Mouse (Mus musculus): ENCODE results near the gene Mcm3ap. TPM values are rescaled to one million over a fixed set of nuclear protein-coding genes. Genes with fewer than 3 reads are reported as not detected.

The Mcm3ap gene
- polyA plus RNA-seq (2012; rRNA removed): 53.7 and 84.3 TPM in 2 replicates

DNA sequence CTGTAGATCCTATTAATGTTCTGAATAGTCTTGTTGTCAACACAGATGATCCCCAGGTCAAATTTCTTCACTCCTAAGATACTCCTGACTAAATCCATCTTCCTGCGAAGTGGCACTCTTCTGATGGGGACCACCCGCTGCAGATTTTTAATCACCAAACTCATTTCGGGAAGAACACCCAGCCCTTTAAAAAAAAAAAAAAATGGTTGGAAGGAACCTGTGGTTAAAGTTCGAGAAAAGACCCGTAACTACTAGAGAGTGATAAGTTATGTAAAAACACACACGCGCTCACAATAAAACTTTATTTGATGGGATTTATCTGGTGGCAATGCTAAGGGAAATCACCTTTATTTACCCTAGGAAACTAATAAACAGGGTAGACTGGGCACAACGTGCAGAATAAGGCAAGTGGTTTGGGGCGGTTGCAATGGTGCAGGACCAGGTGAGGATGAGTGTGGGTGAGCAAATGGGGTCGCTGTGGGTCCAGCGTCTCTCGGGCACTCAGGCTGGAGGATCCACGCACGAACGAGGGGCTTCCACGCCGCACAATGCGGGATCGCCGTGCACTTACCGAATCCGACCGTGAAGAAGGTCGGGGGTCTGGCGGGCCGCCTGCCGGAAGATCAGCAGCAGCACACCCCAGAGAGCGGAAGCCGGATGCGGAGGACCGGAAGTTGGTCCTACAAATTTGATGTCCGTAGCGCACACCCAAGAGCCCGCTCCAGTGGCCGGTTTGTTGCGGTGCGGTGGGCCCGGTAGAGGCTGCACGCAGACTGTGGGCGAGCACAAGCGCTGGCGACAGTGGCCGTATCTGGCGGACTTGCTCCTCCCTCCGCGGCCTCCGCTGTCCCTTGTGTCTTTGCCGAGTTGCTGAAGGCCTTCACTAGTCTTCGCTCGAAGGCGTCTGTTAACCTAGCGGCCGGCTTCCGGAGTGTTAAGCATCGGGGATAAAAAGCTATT, at the start of gene Mcm3ap, which contains the start of gene Ybey:
Gene Mcm3ap, plus strand, starts transcription at position 725 of the 960 bp plus-strand sequence.
Gene Ybey, minus strand, starts transcription at position 912 of the 960 bp plus-strand sequence.

DNA sequence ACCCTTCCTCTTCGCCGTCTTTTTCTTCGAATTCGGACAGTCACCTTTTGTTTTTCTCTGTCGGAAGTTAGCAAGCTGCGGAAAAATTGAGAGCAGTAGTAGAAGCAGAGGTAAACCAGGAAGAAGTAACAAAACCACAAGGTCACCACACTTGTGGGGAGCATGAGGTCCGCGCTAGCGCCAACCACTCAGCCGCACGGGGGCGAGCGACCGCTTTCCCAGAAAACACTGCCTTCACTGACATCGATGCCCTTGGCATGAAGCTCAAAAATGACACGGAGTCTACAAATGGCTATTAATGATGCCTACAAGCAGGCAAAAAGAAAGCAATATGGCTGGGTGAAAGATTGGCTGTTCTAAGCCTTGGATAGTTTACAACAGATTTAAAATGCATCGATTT, 28.4 kb upstream of the Mcm3ap start, which contains the start of gene AC141477.1:
Gene AC141477.1, minus strand, starts transcription at position 164 of the 400 bp plus-strand sequence.

DNA sequence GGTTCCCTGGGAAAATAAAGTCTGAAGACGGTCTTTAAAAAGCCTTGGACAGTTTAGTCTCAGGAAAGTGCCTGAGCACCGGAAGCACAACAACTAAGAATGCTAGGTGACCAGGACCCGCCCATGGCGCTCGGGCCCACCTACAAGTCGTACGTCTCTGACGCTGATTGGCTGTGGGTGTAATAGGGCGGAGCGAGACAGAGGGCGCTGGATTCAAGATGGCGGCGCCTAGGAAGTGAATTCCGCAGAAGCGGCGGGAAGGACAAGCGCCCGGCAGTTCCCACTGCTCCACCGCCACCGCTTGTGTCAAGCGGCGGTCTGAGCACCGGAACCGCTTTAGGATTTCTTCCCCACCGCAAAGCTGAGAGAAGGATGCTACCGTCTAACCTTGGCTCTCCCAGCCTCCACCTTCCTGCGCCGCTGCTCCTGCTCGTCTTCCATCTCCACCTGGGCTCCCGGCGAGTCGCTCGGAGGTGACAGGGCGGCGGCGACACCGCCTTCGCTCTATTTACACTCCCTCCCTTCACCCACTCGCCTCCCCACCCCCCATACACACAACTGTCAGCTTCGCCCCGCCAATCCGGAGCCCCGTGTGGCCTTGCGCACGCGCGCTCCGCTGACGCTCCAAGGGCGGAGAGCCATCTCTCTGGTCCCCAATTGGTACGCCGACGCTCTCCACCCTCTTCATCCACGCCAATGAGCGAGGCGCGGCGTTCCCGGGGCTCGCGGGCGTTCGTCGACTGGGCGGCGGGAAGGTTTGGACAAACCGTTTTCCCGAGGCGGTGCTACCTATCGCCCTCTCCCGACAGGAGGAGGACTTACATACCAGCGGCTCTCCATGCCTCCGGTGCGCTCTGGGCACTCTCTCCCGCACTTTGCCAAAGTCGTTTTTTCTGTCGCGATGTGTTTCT, 26.3 kb upstream of the Mcm3ap start, which contains the start of gene Pcnt:
Gene Pcnt, minus strand, starts transcription at position 609 of the 911 bp plus-strand sequence.

DNA sequence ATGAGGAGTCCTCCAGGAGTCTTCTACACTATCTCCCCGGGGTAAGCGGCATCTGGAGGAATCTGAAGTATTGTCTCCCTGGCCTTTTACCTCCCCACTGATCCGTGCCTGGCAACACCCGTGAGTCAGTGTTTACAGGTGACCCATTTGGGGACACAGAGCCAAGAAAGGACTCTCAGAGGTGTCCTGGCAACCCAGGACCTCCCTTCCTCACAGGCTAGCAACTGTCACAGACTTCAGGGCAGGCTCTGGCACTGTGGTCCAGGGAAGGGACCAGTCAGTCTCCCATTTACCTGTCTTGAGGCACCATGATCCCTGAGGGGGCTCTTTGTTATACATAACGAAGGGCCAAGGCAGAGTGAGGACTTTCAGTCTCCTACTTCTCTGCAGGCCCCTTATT, 19.9 kb upstream of the Mcm3ap start, which contains the start of gene 2610028H24Rik:
Gene 2610028H24Rik, plus strand, starts transcription at position 231 of the 400 bp plus-strand sequence.

DNA sequence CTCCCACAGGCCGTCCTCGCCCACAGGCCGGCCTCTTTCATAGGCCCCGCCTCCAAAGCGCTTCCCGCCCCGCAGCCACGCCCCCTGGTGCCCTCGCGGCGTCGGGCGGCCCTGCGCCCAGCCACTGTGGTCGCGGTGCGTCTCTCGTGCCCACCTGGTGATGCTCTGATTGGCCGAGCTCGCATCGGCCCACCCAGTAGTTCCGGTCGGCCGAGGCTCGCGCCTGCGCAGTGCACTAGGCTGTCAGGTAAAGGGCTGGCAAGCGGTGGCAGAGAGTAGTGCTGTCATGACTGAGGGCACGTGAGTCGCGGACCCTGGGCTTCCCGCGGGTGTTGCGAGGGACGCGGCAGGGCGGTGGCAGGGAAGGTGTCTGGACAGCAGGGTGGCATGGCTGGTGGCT, 62.6 kb downstream of the Mcm3ap start, which contains the start of gene Lss:
Gene Lss, plus strand, starts transcription at position 214 of the 400 bp plus-strand sequence.

DNA sequence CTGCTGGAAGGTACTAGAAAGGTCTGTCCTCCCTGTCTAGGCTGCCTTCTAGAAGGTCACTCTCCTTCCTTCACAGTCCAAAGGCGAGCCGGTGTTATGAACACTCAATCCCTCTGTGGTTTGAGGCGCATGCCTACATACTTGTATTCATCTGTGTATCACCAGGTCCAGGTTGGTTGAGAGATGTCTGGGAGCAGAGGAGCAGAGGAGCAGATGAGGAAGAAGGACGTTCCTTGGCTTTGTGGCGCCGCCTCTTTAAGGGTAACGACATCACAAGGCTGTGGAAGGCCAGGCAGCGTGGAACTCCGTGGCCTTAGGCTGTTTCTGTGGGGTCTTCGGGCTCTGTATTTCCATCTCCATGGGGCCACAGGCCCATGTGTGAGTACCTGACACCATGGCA, 93.2 kb downstream of the Mcm3ap start, which contains the start of gene Spatc1l:
Gene Spatc1l, plus strand, starts transcription at position 301 of the 400 bp plus-strand sequence.

Other genes starting within 250 kb of the Mcm3ap start
- gene Prmt2, start 231.1 kb upstream of the Mcm3ap start, polyA plus RNA-seq (2012; rRNA removed): 79.5 and 102 TPM in 2 replicates
- 0.29 and 0.58 TPM in 2 replicates for gene S100b, start 215.1 kb upstream of the Mcm3ap start, polyA plus RNA-seq (2012; rRNA removed)
- 22.3 and 31.7 TPM in 2 replicates for gene Dip2a, start 123.6 kb upstream of the Mcm3ap start, polyA plus RNA-seq (2012; rRNA removed)
- 2.2 TPM in 1 of 2 replicates, not detected in the other for gene AC141477.1, start 28.5 kb upstream of the Mcm3ap start, polyA plus RNA-seq (2012; rRNA removed)
- 39.2 and 45.9 TPM in 2 replicates for gene Pcnt, start 26.1 kb upstream of the Mcm3ap start, polyA plus RNA-seq (2012; rRNA removed)
- not detected in 2 replicates for gene 2610028H24Rik, start 19.8 kb upstream of the Mcm3ap start, polyA plus RNA-seq (2012; rRNA removed)
- 3.8 and 4.6 TPM in 2 replicates for gene Ybey, start 187 bp downstream of the Mcm3ap start, polyA plus RNA-seq (2012; rRNA removed)
- 38.4 and 41.3 TPM in 2 replicates for gene Lss, start 62.7 kb downstream of the Mcm3ap start, polyA plus RNA-seq (2012; rRNA removed)
- 0.12 and 0.38 TPM in 2 replicates for gene Spatc1l, start 93.3 kb downstream of the Mcm3ap start, polyA plus RNA-seq (2012; rRNA removed)
- gene Ftcd, start 106.7 kb downstream of the Mcm3ap start, polyA plus RNA-seq (2012; rRNA removed): 0.77 and 1.6 TPM in 2 replicates
- 21.1 and 30.0 TPM in 2 replicates for gene Col6a2, start 154.7 kb downstream of the Mcm3ap start, polyA plus RNA-seq (2012; rRNA removed)

Measured in central nervous system, embryonic 11.5 days (tissue).